Mouse (Mus musculus): ENCODE measurements around the gene Sh3glb2. TPM values are rescaled to one million over a fixed set of nuclear protein-coding genes. Genes with fewer than 3 reads are reported as not detected.

The Sh3glb2 gene
- polyA plus RNA-seq, 1 experiment from 2014 or later: 70.7 TPM

GRCm38 (mm10) chr2:30316955-30317354 is 42.2 kb downstream of the Sh3glb2 start:
- no peak overlapping the region for H3K4me3 ChIP-seq
- no peaks in the 10 kb centered on the region for H3K4me1 ChIP-seq
- DNase-seq (ENCODE audit: low spot score): no peak
- peaks cover 99% of the 10 kb centered on the region for H3K36me3 ChIP-seq
- no peak overlapping the region for H3K27ac ChIP-seq (replicated peaks)
- 91% methylated on average over 5 of the region's 5 CpGs for WGBS
- H3K27me3 ChIP-seq (ENCODE audit: low read depth, poor library complexity, severe bottlenecking): no peaks in the 10 kb centered on the region
- no peaks in the 10 kb centered on the region for H3K9me3 ChIP-seq (replicated peaks)

- no peak for DNase-seq (ENCODE audit: low spot score)
- H3K36me3 ChIP-seq: peaks cover 98% of the 10 kb centered on the region
- H3K27me3 ChIP-seq (ENCODE audit: low read depth, poor library complexity, severe bottlenecking): no peaks in the 10 kb centered on the region
Observed at GRCm38 (mm10) chr2:30316136-30316535, 43.0 kb downstream of the Sh3glb2 start.

GRCm38 (mm10) chr2:30311481-30311880 is 47.7 kb downstream of the Sh3glb2 start:
- peaks cover 99% of the 10 kb centered on the region for H3K36me3 ChIP-seq
- WGBS: 93% methylated on average over 2 of the region's 2 CpGs

More at GRCm38 (mm10) chr2:30316136-30316535, 43.0 kb downstream of the Sh3glb2 start:
- no peak overlapping the region for H3K4me3 ChIP-seq
- H3K27ac ChIP-seq (replicated peaks): no peak overlapping the region
- H3K4me1 ChIP-seq: no peaks in the 10 kb centered on the region
- no peaks in the 10 kb centered on the region for H3K9me3 ChIP-seq (replicated peaks)
- 92% methylated on average over 4 of the region's 4 CpGs for WGBS

GRCm38 (mm10) chr2:30309351-30309750 is 49.8 kb downstream of the Sh3glb2 start:
- Histone ChIP-seq H3K4me3 (no peak overlapping the region), H3K27ac (replicated peaks) (no peak overlapping the region), H3K4me1 (no peaks in the 10 kb centered on the region), H3K9me3 (replicated peaks) (no peaks in the 10 kb centered on the region), H3K36me3 (peaks cover 99% of the 10 kb centered on the region), H3K27me3 (ENCODE audit: low read depth, poor library complexity, severe bottlenecking) (no peaks in the 10 kb centered on the region)
- no peak for DNase-seq (ENCODE audit: low spot score)
- WGBS: 92% methylated on average over 3 of the region's 3 CpGs

More at GRCm38 (mm10) chr2:30311481-30311880, 47.7 kb downstream of the Sh3glb2 start:
- Histone ChIP-seq H3K4me3 (no peak overlapping the region), H3K27ac (replicated peaks) (no peak overlapping the region), H3K27me3 (ENCODE audit: low read depth, poor library complexity, severe bottlenecking) (no peaks in the 10 kb centered on the region), H3K4me1 (no peaks in the 10 kb centered on the region), H3K9me3 (replicated peaks) (no peaks in the 10 kb centered on the region)
- DNase-seq (ENCODE audit: low spot score): no peak

GRCm38 (mm10) chr2:30306087-30306486 is 53.0 kb downstream of the Sh3glb2 start:
- peaks cover 100% of the 10 kb centered on the region for H3K36me3 ChIP-seq

GRCm38 (mm10) chr2:30299966-30300365 is 59.2 kb downstream of the Sh3glb2 start:
- H3K4me1 ChIP-seq: no peaks in the 10 kb centered on the region
- DNase-seq (ENCODE audit: low spot score): no peak
- 93% methylated on average over 5 of the region's 5 CpGs for WGBS
- peaks cover 97% of the 10 kb centered on the region for H3K36me3 ChIP-seq
- no peaks in the 10 kb centered on the region for H3K27me3 ChIP-seq (ENCODE audit: low read depth, poor library complexity, severe bottlenecking)
- H3K4me3 ChIP-seq: no peak overlapping the region
- no peak overlapping the region for H3K27ac ChIP-seq (replicated peaks)
- no peaks in the 10 kb centered on the region for H3K9me3 ChIP-seq (replicated peaks)

More at GRCm38 (mm10) chr2:30306087-30306486, 53.0 kb downstream of the Sh3glb2 start:
- WGBS: 96% methylated on average over 7 of the region's 7 CpGs
- DNase-seq (ENCODE audit: low spot score): no peak
- no peak overlapping the region for H3K4me3 ChIP-seq
- H3K4me1 ChIP-seq: no peaks in the 10 kb centered on the region
- no peaks in the 10 kb centered on the region for H3K27me3 ChIP-seq (ENCODE audit: low read depth, poor library complexity, severe bottlenecking)
- no peaks in the 10 kb centered on the region for H3K9me3 ChIP-seq (replicated peaks)
- H3K27ac ChIP-seq (replicated peaks): no peak overlapping the region

GRCm38 (mm10) chr2:30299525-30299924 is 59.6 kb downstream of the Sh3glb2 start:
- H3K4me3 ChIP-seq: no peak overlapping the region
- H3K9me3 ChIP-seq (replicated peaks): no peaks in the 10 kb centered on the region
- no peaks in the 10 kb centered on the region for H3K4me1 ChIP-seq
- 85% methylated on average over 3 of the region's 3 CpGs for WGBS
- H3K27me3 ChIP-seq (ENCODE audit: low read depth, poor library complexity, severe bottlenecking): no peaks in the 10 kb centered on the region
- no peak overlapping the region for H3K27ac ChIP-seq (replicated peaks)
- H3K36me3 ChIP-seq: peaks cover 92% of the 10 kb centered on the region
- no peak for DNase-seq (ENCODE audit: low spot score)

Small RNA genes lying within 50 kb of the gene (microRNA-seq; reads per million reads assigned to microRNA genes)
- gene Gm47292: not detected

Other genes with a start within 250 kb of the Sh3glb2 start
- gene Zer1, start 234.8 kb downstream of the Sh3glb2 start, polyA plus RNA-seq (2016; fragmentation: Nextera tagmentation; extraction: Ambion mirVana): 6.0 and 8.3 TPM in 2 replicates
- 6.0 and 6.3 TPM in 2 replicates for gene Tbc1d13, start 225.6 kb downstream of the Sh3glb2 start, polyA plus RNA-seq (2016; fragmentation: Nextera tagmentation; extraction: Ambion mirVana)
- gene Endog, start 187.8 kb downstream of the Sh3glb2 start, polyA plus RNA-seq (2016; fragmentation: Nextera tagmentation; extraction: Ambion mirVana): 16.9 and 18.6 TPM in 2 replicates
- 88.5 and 89.0 TPM in 2 replicates for gene Spout1, start 180.9 kb downstream of the Sh3glb2 start, polyA plus RNA-seq (2016; fragmentation: Nextera tagmentation; extraction: Ambion mirVana)
- gene Kyat1, start 153.5 kb downstream of the Sh3glb2 start, polyA plus RNA-seq (2016; fragmentation: Nextera tagmentation; extraction: Ambion mirVana): 8.3 and 10.6 TPM in 2 replicates
- gene Lrrc8a, start 121.6 kb downstream of the Sh3glb2 start, polyA plus RNA-seq (2016; fragmentation: Nextera tagmentation; extraction: Ambion mirVana): 40.8 and 43.7 TPM in 2 replicates
- 0.10 TPM in 2 replicates for gene Gm28035, start 118.8 kb downstream of the Sh3glb2 start, polyA plus RNA-seq (2016; fragmentation: Nextera tagmentation; extraction: Ambion mirVana)
- gene Phyhd1, start 93.1 kb downstream of the Sh3glb2 start, polyA plus RNA-seq (2016; fragmentation: Nextera tagmentation; extraction: Ambion mirVana): 2.7 and 4.7 TPM in 2 replicates
- not detected in 2 replicates for gene Gm28038, start 78.3 kb downstream of the Sh3glb2 start, polyA plus RNA-seq (2016; fragmentation: Nextera tagmentation; extraction: Ambion mirVana)
- gene Dolk, start 73.0 kb downstream of the Sh3glb2 start, polyA plus RNA-seq (2016; fragmentation: Nextera tagmentation; extraction: Ambion mirVana): 27.3 and 29.4 TPM in 2 replicates
- gene Nup188, start 72.9 kb downstream of the Sh3glb2 start, polyA plus RNA-seq (2016; fragmentation: Nextera tagmentation; extraction: Ambion mirVana): 55.4 and 57.7 TPM in 2 replicates
- gene Miga2, start 4.9 kb upstream of the Sh3glb2 start, polyA plus RNA-seq (2016; fragmentation: Nextera tagmentation; extraction: Ambion mirVana): 27.8 and 29.6 TPM in 2 replicates
- gene Dolpp1, start 32.9 kb upstream of the Sh3glb2 start, polyA plus RNA-seq (2016; fragmentation: Nextera tagmentation; extraction: Ambion mirVana): 53.2 and 62.7 TPM in 2 replicates
- gene Crat, start 56.5 kb upstream of the Sh3glb2 start, polyA plus RNA-seq (2016; fragmentation: Nextera tagmentation; extraction: Ambion mirVana): 22.5 and 23.7 TPM in 2 replicates
- gene Ptpa, start 56.7 kb upstream of the Sh3glb2 start, polyA plus RNA-seq (2016; fragmentation: Nextera tagmentation; extraction: Ambion mirVana): 151 and 152 TPM in 2 replicates
- 2.0 and 2.3 TPM in 2 replicates for gene Ier5l, start 114.9 kb upstream of the Sh3glb2 start, polyA plus RNA-seq (2016; fragmentation: Nextera tagmentation; extraction: Ambion mirVana)
- 0.20 and 0.34 TPM in 2 replicates for gene Cstad, start 235.7 kb upstream of the Sh3glb2 start, polyA plus RNA-seq (2016; fragmentation: Nextera tagmentation; extraction: Ambion mirVana)